Mouse (Mus musculus): ENCODE data around the gene Cpox.

- no peak for TF ChIP-seq POLR2AphosphoS2 (IDR thresholded peaks at IDR 0.05; ENCODE audit: low read depth, low read length)
- no peak for TF ChIP-seq NRF1 (IDR thresholded peaks at IDR 0.05; ENCODE audit: low read depth, low read length)
- TF ChIP-seq CTCF (conservative IDR thresholded peaks at IDR 0.05 in 1 of 2, IDR thresholded peaks at IDR 0.05 in 1 of 2; ENCODE audit: low read depth in 2 of 2, low read length in 2 of 2) = no peak
- TF ChIP-seq POLR2A (IDR thresholded peaks at IDR 0.05; ENCODE audit: low read depth, low read length) = no peak; the same call in 1 of the 2 replicates
- no peak for TF ChIP-seq MAZ (IDR thresholded peaks at IDR 0.05; ENCODE audit: low read depth, low read length)
- peak; percentile 14; the same call in 1 of the 2 replicates for TF ChIP-seq SMC3 (IDR thresholded peaks at IDR 0.05; ENCODE audit: low read depth, low read length)
- TF ChIP-seq CHD1 (IDR thresholded peaks at IDR 0.05; ENCODE audit: low read depth, low read length) = peak; percentile 65; the same call in 1 of the 2 replicates
- no peak for TF ChIP-seq EP300 (IDR thresholded peaks at IDR 0.05; ENCODE audit: low read length)
- TF ChIP-seq SIN3A (IDR thresholded peaks at IDR 0.05; ENCODE audit: low read length) = no peak
- no peak for TF ChIP-seq TCF12 (IDR thresholded peaks at IDR 0.05; ENCODE audit: low read depth, low read length)
- TF ChIP-seq HCFC1 (IDR thresholded peaks at IDR 0.05; ENCODE audit: low read depth, low read length) = no peak; the same call in 1 of the 2 replicates
- no peak for TF ChIP-seq MEF2A (IDR thresholded peaks at IDR 0.05; ENCODE audit: borderline replicate concordance, low read depth, low read length)
- TF ChIP-seq ZC3H11A (IDR thresholded peaks at IDR 0.05; ENCODE audit: low read depth, low read length) = no peak
Observed at GRCm38 (mm10) chr16:58697261-58697660, 27.2 kb downstream of the Cpox start.

Data from CH12.LX (cell line).